Comparison of ENCODE assay signal across 8 mouse cellular contexts in genomic region chr14:60379323-60379957, GRCm38 (mm10). TPM values are rescaled to one million over a fixed set of nuclear protein-coding genes. Genes with fewer than 3 reads are reported as not detected.
DNase-seq lines count a peak whose midpoint lies in the region; ATAC-seq and TF ChIP-seq lines count a peak whose summit lies in the region.

No protein-coding gene starts in this region.

- no peaks in the 10 kb centered on the region for H3K9me3 ChIP-seq in lung, postnatal 0 days (ENCODE audit: low read length)
- H3K9me3 ChIP-seq in embryonic facial prominence, embryonic 12.5 days = no peaks in the 10 kb centered on the region
- no peaks in the 10 kb centered on the region for H3K9me3 ChIP-seq in intestine, embryonic 16.5 days (ENCODE audit: control insufficient read depth, low read length)
- H3K9me3 ChIP-seq in neural tube, embryonic 15.5 days (replicated peaks) = no peaks in the 10 kb centered on the region

- peaks cover 24% of the 10 kb centered on the region for H3K27me3 ChIP-seq in lung, postnatal 0 days (replicated peaks; ENCODE audit: insufficient read depth, low read length)
- H3K27me3 ChIP-seq in embryonic facial prominence, embryonic 12.5 days = peaks cover 27% of the 10 kb centered on the region
- H3K27me3 ChIP-seq in intestine, embryonic 16.5 days (replicated peaks; ENCODE audit: control insufficient read depth, insufficient read depth, low read length) = peaks cover 8% of the 10 kb centered on the region
- H3K27me3 ChIP-seq in neural tube, embryonic 15.5 days (replicated peaks) = peaks cover 3% of the 10 kb centered on the region; the same call in 1 of the 2 replicates
- H3K27me3 ChIP-seq in thymus, adult 2 months (ENCODE audit: control insufficient read depth, insufficient read depth, low read length) = peaks cover 5% of the 10 kb centered on the region; the same call in 1 of the 2 replicates

- TF ChIP-seq EP300 in lung, postnatal 0 days (IDR thresholded peaks at IDR 0.05) = no peak

- WGBS in lung, postnatal 0 days = 56% methylated on average over 20 of the region's 20 CpGs
- 60% methylated on average over 20 of the region's 20 CpGs for WGBS in embryonic facial prominence, embryonic 12.5 days
- 52% methylated on average over 20 of the region's 20 CpGs for WGBS in intestine, embryonic 16.5 days
- WGBS in neural tube, embryonic 15.5 days = 36% methylated on average over 20 of the region's 20 CpGs
- WGBS in thymus, adult 2 months = 59% methylated on average over 20 of the region's 20 CpGs

- TF ChIP-seq POLR2A in thymus, adult 2 months (IDR thresholded peaks at IDR 0.05; ENCODE audit: control insufficient read depth, extremely low read depth, insufficient read depth, low read length, poor library complexity) = no peak

- H3K4me1 ChIP-seq in lung, postnatal 0 days (ENCODE audit: insufficient read depth, low read depth, low read length) = 0 out of 2 replicates have a peak, but pooled peaks cover 3% of the 10 kb centered on the region
- no peaks in the 10 kb centered on the region; the same call in none of the 2 replicates for H3K4me1 ChIP-seq in embryonic facial prominence, embryonic 12.5 days
- 0 out of 2 replicates have a peak, but pooled peaks cover 2% of the 10 kb centered on the region for H3K4me1 ChIP-seq in intestine, embryonic 16.5 days (ENCODE audit: control insufficient read depth, insufficient read depth, low read length)
- H3K4me1 ChIP-seq in neural tube, embryonic 15.5 days = peaks cover 50% of the 10 kb centered on the region
- no peaks in the 10 kb centered on the region for H3K4me1 ChIP-seq in thymus, adult 2 months (replicated peaks; ENCODE audit: control insufficient read depth, insufficient read depth, low read length)

- TF ChIP-seq CTCF in lung, postnatal 0 days (IDR thresholded peaks at IDR 0.05) = no peak
- TF ChIP-seq CTCF in thymus, adult 2 months (IDR thresholded peaks at IDR 0.05; ENCODE audit: borderline replicate concordance, control insufficient read depth, extremely low read depth, insufficient read depth, low read length, poor library complexity) = no peak

- no peak overlapping the region for H3K27ac ChIP-seq in lung, postnatal 0 days (ENCODE audit: low read length)
- H3K27ac ChIP-seq in embryonic facial prominence, embryonic 12.5 days = no peak overlapping the region
- H3K27ac ChIP-seq in intestine, embryonic 16.5 days (ENCODE audit: low read length) = no peak overlapping the region
- H3K27ac ChIP-seq in neural tube, embryonic 15.5 days (replicated peaks) = peak overlapping the region; percentile 98
- H3K27ac ChIP-seq in thymus, adult 2 months (ENCODE audit: control insufficient read depth, insufficient read depth, low read length) = no peak overlapping the region

- H3K4me3 ChIP-seq in lung, postnatal 0 days (ENCODE audit: low read depth, low read length) = peak overlapping the region; percentile 50; the same call in 1 of the 2 replicates
- peak overlapping the region; percentile 57 for H3K4me3 ChIP-seq in embryonic facial prominence, embryonic 12.5 days
- H3K4me3 ChIP-seq in intestine, embryonic 16.5 days (ENCODE audit: low read length) = peak overlapping the region; percentile 57
- H3K4me3 ChIP-seq in neural tube, embryonic 15.5 days (replicated peaks) = peak overlapping the region; percentile 89
- H3K4me3 ChIP-seq in thymus, adult 2 months (ENCODE audit: control insufficient read depth, insufficient read depth, low read length) = no peak overlapping the region

- DNase-seq in lung, postnatal 0 days (ENCODE audit: low spot score) = no peak
- no peak for DNase-seq in lung, postnatal 25 days (ENCODE audit: low spot score)
- no peak for DNase-seq in thymus, adult 2 months
- DNase-seq in thymus, postnatal 25 days = no peak

- H3K36me3 ChIP-seq in lung, postnatal 0 days (ENCODE audit: insufficient read depth, low read length) = no peaks in the 10 kb centered on the region
- no peaks in the 10 kb centered on the region for H3K36me3 ChIP-seq in embryonic facial prominence, embryonic 12.5 days
- H3K36me3 ChIP-seq in intestine, embryonic 16.5 days (ENCODE audit: control insufficient read depth, insufficient read depth, low read length) = no peaks in the 10 kb centered on the region
- H3K36me3 ChIP-seq in neural tube, embryonic 15.5 days = no peaks in the 10 kb centered on the region
- no peaks in the 10 kb centered on the region for H3K36me3 ChIP-seq in thymus, adult 2 months (ENCODE audit: control insufficient read depth, insufficient read depth, low read length)

- no peak overlapping the region for H3K9ac ChIP-seq in lung, postnatal 0 days (replicated peaks; ENCODE audit: low read depth)
- H3K9ac ChIP-seq in embryonic facial prominence, embryonic 12.5 days = peak overlapping the region; percentile 74
- H3K9ac ChIP-seq in intestine, embryonic 16.5 days (ENCODE audit: low read depth, low read length) = peak overlapping the region; percentile 62
- H3K9ac ChIP-seq in neural tube, embryonic 15.5 days (replicated peaks) = peak overlapping the region; percentile 96

- no peak for ATAC-seq in lung, postnatal 0 days
- no peak for ATAC-seq in embryonic facial prominence, embryonic 12.5 days (ENCODE audit: insufficient number of reproducible peaks, insufficient read depth, low FRiP score, low TSS enrichment)
- peak; percentile 15; the same call in 1 of the 2 replicates for ATAC-seq in intestine, embryonic 16.5 days
- no peak for ATAC-seq in neural tube, embryonic 15.5 days (ENCODE audit: low FRiP score)
- ATAC-seq in CD4-positive, CD25-positive, alpha-beta regulatory T cell, adult 4 months = no peak

- peak overlapping the region; percentile 90 for H3K4me2 ChIP-seq in lung, postnatal 0 days (replicated peaks; ENCODE audit: low read depth, low read length)
- H3K4me2 ChIP-seq in embryonic facial prominence, embryonic 12.5 days (replicated peaks) = peak overlapping the region; percentile 89
- H3K4me2 ChIP-seq in intestine, embryonic 16.5 days (ENCODE audit: low read depth, low read length) = peak overlapping the region; percentile 98
- peak overlapping the region; percentile 88 for H3K4me2 ChIP-seq in neural tube, embryonic 15.5 days

RNA-seq across cellular contexts. Expression of gene Amer2, which starts 6.4 kb away (rescaled TPM):
- polyA plus RNA-seq in lung, postnatal 0 days (2015; fragmentation: Nextera tagmentation; extraction: Ambion mirVana) = 0.17 and 0.26 TPM in 2 replicates
- polyA plus RNA-seq in embryonic facial prominence, embryonic 12.5 days (2016; fragmentation: Nextera tagmentation; extraction: Ambion mirVana) = 9.0 and 9.1 TPM in 2 replicates
- polyA plus RNA-seq in intestine, embryonic 16.5 days (2015; fragmentation: Nextera tagmentation; extraction: Ambion mirVana) = 0.56 and 0.64 TPM in 2 replicates
- polyA plus RNA-seq in neural tube, embryonic 15.5 days (2015; fragmentation: Nextera tagmentation; extraction: Ambion mirVana) = 21.8 and 30.5 TPM in 2 replicates
- 0.05 and 0.31 TPM in 2 replicates for polyA plus RNA-seq in thymus, adult 2 months (2012; rRNA removed)
- not detected for polyA plus RNA-seq in CD4-positive, CD25-positive, alpha-beta regulatory T cell, adult 4 months (2017; shearing (Covaris generic))
